Mouse (Mus musculus): ENCODE results near the gene Patl1.
"Not testable (repeated sequence)": the region's sequence is repeated elsewhere in the genome, so short reads cannot be mapped to it uniquely, and the experiment has no call there.

Patl1 gene

GRCm38 (mm10) chr19:11969155-11970050 lies 57.2 kb downstream of the Patl1 start:
- DNase-seq = no peak

GRCm38 (mm10) chr19:11973511-11974222 lies 61.5 kb downstream of the Patl1 start:
- no peak for DNase-seq

GRCm38 (mm10) chr19:11974223-11974540 lies 62.0 kb downstream of the Patl1 start:
- no peak for DNase-seq

- DNase-seq = no peak
Observed at GRCm38 (mm10) chr19:11975683-11976082, 63.5 kb downstream of the Patl1 start.

- DNase-seq = peak; percentile 53
Observed at GRCm38 (mm10) chr19:11977363-11977762, 65.2 kb downstream of the Patl1 start.

- no peak for DNase-seq
Observed at GRCm38 (mm10) chr19:11980471-11980870, 68.3 kb downstream of the Patl1 start.

- DNase-seq = not testable (repeated sequence)
Observed at GRCm38 (mm10) chr19:11984614-11985013, 72.4 kb downstream of the Patl1 start.

- no peak for DNase-seq
Observed at GRCm38 (mm10) chr19:11987841-11988240, 75.6 kb downstream of the Patl1 start.

GRCm38 (mm10) chr19:11989334-11989733 lies 77.1 kb downstream of the Patl1 start:
- DNase-seq = no peak

GRCm38 (mm10) chr19:11992034-11992433 lies 79.8 kb downstream of the Patl1 start:
- no peak for DNase-seq

- DNase-seq = no peak
Observed at GRCm38 (mm10) chr19:11992441-11993029, 80.3 kb downstream of the Patl1 start.
